Mouse (Mus musculus): ENCODE data around the gene Actg2. TPM values are rescaled to one million over a fixed set of nuclear protein-coding genes. Genes with fewer than 3 reads are reported as not detected.

Actg2 gene
- polyA plus RNA-seq, 1 experiment from 2014 or later: 2.6 TPM

DNA sequence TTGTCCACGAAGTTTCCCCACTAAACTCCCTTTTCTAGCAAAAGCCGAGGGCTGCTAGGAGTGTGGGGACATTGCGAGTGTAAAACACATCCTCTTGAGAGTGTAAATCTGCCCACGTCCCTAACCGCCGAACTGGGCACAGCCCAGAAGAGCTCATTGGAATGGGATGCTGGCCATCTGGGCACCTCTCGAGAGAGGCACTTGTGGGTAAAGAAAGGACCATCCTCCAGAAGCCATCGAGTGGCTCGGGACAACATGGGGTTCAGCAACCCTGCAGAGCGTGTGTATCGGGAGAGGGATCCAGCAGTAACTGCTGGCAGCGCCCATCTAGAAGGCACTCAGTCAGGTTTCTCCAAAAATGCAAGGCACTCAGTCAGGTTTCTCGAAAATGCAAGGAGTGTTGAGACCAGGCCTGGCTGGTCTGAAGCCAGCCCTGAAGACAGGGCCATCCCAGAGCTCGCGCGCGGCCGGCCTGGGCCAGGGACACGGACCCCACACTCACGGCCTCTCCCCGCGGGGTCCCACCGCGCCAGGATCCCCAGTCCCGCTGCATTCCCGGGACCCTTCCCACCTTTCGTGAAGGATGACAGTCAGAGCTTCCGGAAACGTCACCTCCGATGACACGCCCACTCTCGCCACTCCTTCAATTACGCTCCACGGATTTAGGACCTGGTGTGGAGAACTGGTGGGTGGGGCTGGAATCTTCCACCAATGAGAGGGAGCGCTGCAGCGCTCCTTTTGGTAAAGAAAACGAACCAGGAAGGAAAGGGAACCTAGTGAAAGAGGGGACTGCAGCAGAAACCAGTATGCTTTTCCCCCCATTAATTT is 36.0 kb upstream of the Actg2 start:
- peak overlapping the region; percentile 40; the same call in 1 of the 2 replicates for H3K27ac ChIP-seq (ENCODE audit: low read depth, low read length)
- WGBS: 5% methylated on average over 37 of the region's 37 CpGs
- H3K9ac ChIP-seq (ENCODE audit: low read length): peak overlapping the region; percentile 80
- H3K4me3 ChIP-seq (ENCODE audit: low read depth, low read length): peak overlapping the region; percentile 80
- H3K36me3 ChIP-seq (ENCODE audit: control insufficient read depth, insufficient read depth, low read length): no peaks in the 10 kb centered on the region
- peak overlapping the region; percentile 72 for H3K4me2 ChIP-seq
- ATAC-seq (ENCODE audit: low FRiP score) (peak; percentile 96), DNase-seq (ENCODE audit: low spot score, missing footprints) (peak; percentile 97)
- no peaks in the 10 kb centered on the region for H3K9me3 ChIP-seq (ENCODE audit: control insufficient read depth, low read length)
- H3K27me3 ChIP-seq (ENCODE audit: control insufficient read depth, insufficient read depth, low read length): no peaks in the 10 kb centered on the region
- peaks cover 10% of the 10 kb centered on the region for H3K4me1 ChIP-seq (ENCODE audit: control insufficient read depth, insufficient read depth, low read length)

DNA sequence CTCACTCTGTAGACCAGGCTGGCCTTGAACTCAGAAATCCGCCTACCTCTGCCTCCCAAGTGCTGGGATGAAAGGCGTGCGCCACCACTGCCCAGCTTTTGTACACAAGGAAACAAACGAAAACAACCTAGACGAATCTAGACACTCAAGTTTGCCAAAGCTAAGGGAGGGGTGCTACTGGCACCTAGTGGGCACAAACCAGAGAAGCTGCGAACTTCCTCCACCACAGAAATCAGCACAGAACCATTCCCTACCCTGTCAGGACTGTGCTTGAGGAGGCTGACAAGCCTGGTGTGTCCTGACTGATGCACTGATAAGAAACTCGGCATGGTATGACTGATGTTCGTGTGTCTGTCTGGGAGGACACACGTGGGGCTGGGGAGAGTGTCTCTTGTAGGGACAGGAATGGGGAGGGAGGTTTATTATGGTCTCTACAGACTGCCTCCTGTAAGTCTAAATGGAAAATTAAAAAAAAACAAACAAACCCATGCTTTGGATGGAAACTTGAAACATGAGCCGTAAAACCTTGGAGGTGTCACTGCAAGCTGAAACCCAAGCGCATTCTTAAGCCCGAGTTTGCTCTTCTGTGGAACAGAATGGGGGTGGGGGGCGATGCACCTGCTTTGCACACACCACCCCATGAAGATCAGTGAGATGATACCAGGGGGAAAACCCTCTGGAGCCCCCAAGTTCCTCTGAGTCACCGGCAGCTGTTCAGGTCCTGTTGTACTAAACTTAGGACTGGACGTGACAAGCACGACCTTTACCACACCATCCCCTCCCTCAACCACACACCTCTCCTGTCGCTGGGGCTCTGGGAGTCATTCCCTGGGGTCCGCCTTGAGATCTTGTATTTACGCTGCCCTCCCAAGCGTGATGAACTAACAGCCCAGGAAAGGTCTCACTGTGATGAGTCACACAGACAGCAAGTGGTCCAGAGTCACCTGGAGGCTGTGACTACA is 33.1 kb upstream of the Actg2 start:
- H3K9me3 ChIP-seq (ENCODE audit: control insufficient read depth, low read length): no peaks in the 10 kb centered on the region
- ATAC-seq (ENCODE audit: low FRiP score): no peak

GRCm38 (mm10) chr6:83555972-83556371 is 19.9 kb upstream of the Actg2 start:
- H3K4me3 ChIP-seq (ENCODE audit: low read depth, low read length): no peak overlapping the region
- 0 out of 2 replicates have a peak, but pooled peaks cover under 1% of the 10 kb centered on the region for H3K36me3 ChIP-seq (ENCODE audit: control insufficient read depth, insufficient read depth, low read length)
- H3K27me3 ChIP-seq (ENCODE audit: control insufficient read depth, insufficient read depth, low read length): no peaks in the 10 kb centered on the region
- DNase-seq (ENCODE audit: low spot score, missing footprints) (no peak), ATAC-seq (ENCODE audit: low FRiP score) (no peak)
- H3K9me3 ChIP-seq (ENCODE audit: control insufficient read depth, low read length): no peaks in the 10 kb centered on the region
- no peak overlapping the region for H3K27ac ChIP-seq (ENCODE audit: low read depth, low read length)
- 88% methylated on average over 6 of the region's 6 CpGs for WGBS
- H3K4me1 ChIP-seq (ENCODE audit: control insufficient read depth, insufficient read depth, low read length): no peaks in the 10 kb centered on the region
- no peak overlapping the region for H3K4me2 ChIP-seq
- H3K9ac ChIP-seq (ENCODE audit: low read length): no peak overlapping the region

More for the DNA sequence above, 33.1 kb upstream of the Actg2 start:
- 80% methylated on average over 20 of the region's 20 CpGs for WGBS
- Histone ChIP-seq H3K4me1 (ENCODE audit: control insufficient read depth, insufficient read depth, low read length) (peaks cover 10% of the 10 kb centered on the region), H3K36me3 (ENCODE audit: control insufficient read depth, insufficient read depth, low read length) (no peaks in the 10 kb centered on the region), H3K9ac (ENCODE audit: low read length) (no peak overlapping the region), H3K4me2 (no peak overlapping the region), H3K27me3 (ENCODE audit: control insufficient read depth, insufficient read depth, low read length) (no peaks in the 10 kb centered on the region), H3K27ac (ENCODE audit: low read depth, low read length) (no peak overlapping the region), H3K4me3 (ENCODE audit: low read depth, low read length) (no peak overlapping the region)
- DNase-seq (ENCODE audit: low spot score, missing footprints): no peak

DNA sequence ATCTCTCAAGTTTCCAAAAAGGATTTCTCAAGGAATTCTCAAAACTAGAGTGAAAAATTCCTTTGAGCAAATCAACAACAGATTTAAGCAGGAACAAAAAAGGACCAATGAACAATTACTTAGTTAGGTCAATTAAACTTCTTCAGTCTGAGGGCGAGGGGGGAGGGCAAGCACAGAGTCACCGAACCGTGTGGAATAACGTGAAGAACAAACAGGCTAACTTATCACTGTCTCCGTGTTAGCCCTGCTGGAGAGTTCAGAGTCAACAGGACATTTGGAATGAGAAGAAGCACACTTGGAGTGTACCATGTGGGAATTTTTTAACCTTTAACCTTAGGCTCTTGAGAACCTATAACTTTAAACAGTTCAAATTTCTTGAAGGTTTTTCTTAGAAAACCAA is 12.3 kb upstream of the Actg2 start:
- H3K27me3 ChIP-seq (ENCODE audit: control insufficient read depth, insufficient read depth, low read length): no peaks in the 10 kb centered on the region
- H3K4me1 ChIP-seq (ENCODE audit: control insufficient read depth, insufficient read depth, low read length): no peaks in the 10 kb centered on the region
- no peak overlapping the region for H3K27ac ChIP-seq (ENCODE audit: low read depth, low read length)
- ATAC-seq (ENCODE audit: low FRiP score): no peak
- no peak overlapping the region for H3K9ac ChIP-seq (ENCODE audit: low read length)
- no peaks in the 10 kb centered on the region; the same call in 1 of the 2 replicates for H3K36me3 ChIP-seq (ENCODE audit: control insufficient read depth, insufficient read depth, low read length)
- no peaks in the 10 kb centered on the region for H3K9me3 ChIP-seq (ENCODE audit: control insufficient read depth, low read length)
- no peak for DNase-seq (ENCODE audit: low spot score, missing footprints)
- H3K4me3 ChIP-seq (ENCODE audit: low read depth, low read length): no peak overlapping the region
- H3K4me2 ChIP-seq: no peak overlapping the region
- 55% methylated on average over 5 of the region's 5 CpGs for WGBS

GRCm38 (mm10) chr6:83545778-83546177 is 9.7 kb upstream of the Actg2 start:
- 83% methylated on average over 3 of the region's 3 CpGs for WGBS
- Histone ChIP-seq H3K4me1 (ENCODE audit: control insufficient read depth, insufficient read depth, low read length) (no peaks in the 10 kb centered on the region), H3K9me3 (ENCODE audit: control insufficient read depth, low read length) (no peaks in the 10 kb centered on the region), H3K9ac (ENCODE audit: low read length) (no peak overlapping the region), H3K4me3 (ENCODE audit: low read depth, low read length) (no peak overlapping the region), H3K36me3 (ENCODE audit: control insufficient read depth, insufficient read depth, low read length) (no peaks in the 10 kb centered on the region; the same call in 1 of the 2 replicates), H3K4me2 (no peak overlapping the region), H3K27me3 (ENCODE audit: control insufficient read depth, insufficient read depth, low read length) (no peaks in the 10 kb centered on the region), H3K27ac (ENCODE audit: low read depth, low read length) (no peak overlapping the region)
- DNase-seq (ENCODE audit: low spot score, missing footprints) (no peak), ATAC-seq (ENCODE audit: low FRiP score) (no peak)

- Histone ChIP-seq H3K27ac (ENCODE audit: low read depth, low read length) (no peak overlapping the region), H3K4me2 (no peak overlapping the region), H3K9ac (ENCODE audit: low read length) (no peak overlapping the region), H3K36me3 (ENCODE audit: control insufficient read depth, insufficient read depth, low read length) (no peaks in the 10 kb centered on the region), H3K4me3 (ENCODE audit: low read depth, low read length) (no peak overlapping the region), H3K27me3 (ENCODE audit: control insufficient read depth, insufficient read depth, low read length) (no peaks in the 10 kb centered on the region), H3K9me3 (ENCODE audit: control insufficient read depth, low read length) (no peaks in the 10 kb centered on the region), H3K4me1 (ENCODE audit: control insufficient read depth, insufficient read depth, low read length) (no peaks in the 10 kb centered on the region)
- WGBS: 81% methylated on average over 11 of the region's 11 CpGs
- DNase-seq (ENCODE audit: low spot score, missing footprints): no peak
- no peak for ATAC-seq (ENCODE audit: low FRiP score)
Observed at GRCm38 (mm10) chr6:83541756-83542456, 5.8 kb upstream of the Actg2 start.

GRCm38 (mm10) chr6:83540017-83540416 is 4.0 kb upstream of the Actg2 start:
- WGBS: 38% methylated on average over 4 of the region's 4 CpGs
- DNase-seq (ENCODE audit: low spot score, missing footprints) (no peak), ATAC-seq (ENCODE audit: low FRiP score) (no peak)
- no peaks in the 10 kb centered on the region for H3K27me3 ChIP-seq (ENCODE audit: control insufficient read depth, insufficient read depth, low read length)
- H3K27ac ChIP-seq (ENCODE audit: low read depth, low read length): no peak overlapping the region
- H3K9me3 ChIP-seq (ENCODE audit: control insufficient read depth, low read length): no peaks in the 10 kb centered on the region
- no peaks in the 10 kb centered on the region for H3K36me3 ChIP-seq (ENCODE audit: control insufficient read depth, insufficient read depth, low read length)
- H3K4me1 ChIP-seq (ENCODE audit: control insufficient read depth, insufficient read depth, low read length): no peaks in the 10 kb centered on the region
- H3K9ac ChIP-seq (ENCODE audit: low read length): no peak overlapping the region
- no peak overlapping the region for H3K4me2 ChIP-seq
- no peak overlapping the region for H3K4me3 ChIP-seq (ENCODE audit: low read depth, low read length)

GRCm38 (mm10) chr6:83536795-83537059 is 662 bp upstream of the Actg2 start:
- H3K9ac ChIP-seq (ENCODE audit: low read length): no peak overlapping the region
- H3K27ac ChIP-seq (ENCODE audit: low read depth, low read length): no peak overlapping the region
- H3K9me3 ChIP-seq (ENCODE audit: control insufficient read depth, low read length): no peaks in the 10 kb centered on the region
- no peaks in the 10 kb centered on the region for H3K27me3 ChIP-seq (ENCODE audit: control insufficient read depth, insufficient read depth, low read length)
- H3K4me1 ChIP-seq (ENCODE audit: control insufficient read depth, insufficient read depth, low read length): no peaks in the 10 kb centered on the region
- H3K36me3 ChIP-seq (ENCODE audit: control insufficient read depth, insufficient read depth, low read length): no peaks in the 10 kb centered on the region
- 49% methylated on average over 6 of the region's 6 CpGs for WGBS
- ATAC-seq (ENCODE audit: low FRiP score) (no peak), DNase-seq (ENCODE audit: low spot score, missing footprints) (no peak)
- H3K4me3 ChIP-seq (ENCODE audit: low read depth, low read length): no peak overlapping the region
- H3K4me2 ChIP-seq: no peak overlapping the region
